Mouse (Mus musculus): ENCODE results near the gene Lin7a. TPM values are rescaled to one million over a fixed set of nuclear protein-coding genes. Genes with fewer than 3 reads are reported as not detected.
"Not testable (repeated sequence)": the region's sequence is repeated elsewhere in the genome, so short reads cannot be mapped to it uniquely, and the experiment has no call there.

Lin7a gene
- polyA plus RNA-seq, 2 experiments from 2014 or later, result not detected

- no peak for ATAC-seq
Measured at GRCm38 (mm10) chr10:107237076-107237475, 34.4 kb upstream of the Lin7a start.

- ATAC-seq, result no peak
Measured at GRCm38 (mm10) chr10:107237736-107238135, 33.8 kb upstream of the Lin7a start.

GRCm38 (mm10) chr10:107238151-107238860 is 33.2 kb upstream of the Lin7a start:
- ATAC-seq, result no peak

GRCm38 (mm10) chr10:107238861-107239435 is 32.5 kb upstream of the Lin7a start:
- ATAC-seq, result no peak

- no peak for ATAC-seq
Measured at GRCm38 (mm10) chr10:107239651-107240330, 31.7 kb upstream of the Lin7a start.

- no peak for ATAC-seq
Measured at GRCm38 (mm10) chr10:107240446-107240845, 31.0 kb upstream of the Lin7a start.

GRCm38 (mm10) chr10:107240986-107241385 is 30.5 kb upstream of the Lin7a start:
- ATAC-seq, result no peak

GRCm38 (mm10) chr10:107241406-107241805 is 30.1 kb upstream of the Lin7a start:
- ATAC-seq, result no peak

- ATAC-seq, result not testable (repeated sequence)
Measured at GRCm38 (mm10) chr10:107241999-107242398, 29.5 kb upstream of the Lin7a start.

- ATAC-seq, result no peak
Measured at GRCm38 (mm10) chr10:107242696-107243400, 28.6 kb upstream of the Lin7a start.

GRCm38 (mm10) chr10:107244211-107244610 is 27.3 kb upstream of the Lin7a start:
- ATAC-seq, result no peak

GRCm38 (mm10) chr10:107244691-107245530 is 26.6 kb upstream of the Lin7a start:
- ATAC-seq, result no peak

GRCm38 (mm10) chr10:107245531-107245840 is 26.0 kb upstream of the Lin7a start:
- no peak for ATAC-seq

- ATAC-seq, result no peak
Measured at GRCm38 (mm10) chr10:107245961-107246460, 25.5 kb upstream of the Lin7a start.

- ATAC-seq, result no peak
Measured at GRCm38 (mm10) chr10:107247001-107247670, 24.4 kb upstream of the Lin7a start.

- ATAC-seq, result no peak
Measured at GRCm38 (mm10) chr10:107248481-107248880, 23.0 kb upstream of the Lin7a start.

- ATAC-seq, result no peak
Measured at GRCm38 (mm10) chr10:107249056-107249455, 22.4 kb upstream of the Lin7a start.

GRCm38 (mm10) chr10:107249606-107250186 is 21.8 kb upstream of the Lin7a start:
- no peak for ATAC-seq

GRCm38 (mm10) chr10:107250346-107251210 is 20.9 kb upstream of the Lin7a start:
- no peak for ATAC-seq

GRCm38 (mm10) chr10:107251271-107251670 is 20.2 kb upstream of the Lin7a start:
- ATAC-seq, result no peak
